Mouse (Mus musculus): Measurements from ENCODE around the gene Cped1. TPM values are rescaled to one million over a fixed set of nuclear protein-coding genes. Genes with fewer than 3 reads are reported as not detected.
"Not testable (repeated sequence)": the region's sequence is repeated elsewhere in the genome, so short reads cannot be mapped to it uniquely, and the experiment has no call there.

Cped1 gene
- polyA plus RNA-seq, 1 experiment from 2014 or later = 30.3 TPM

DNA sequence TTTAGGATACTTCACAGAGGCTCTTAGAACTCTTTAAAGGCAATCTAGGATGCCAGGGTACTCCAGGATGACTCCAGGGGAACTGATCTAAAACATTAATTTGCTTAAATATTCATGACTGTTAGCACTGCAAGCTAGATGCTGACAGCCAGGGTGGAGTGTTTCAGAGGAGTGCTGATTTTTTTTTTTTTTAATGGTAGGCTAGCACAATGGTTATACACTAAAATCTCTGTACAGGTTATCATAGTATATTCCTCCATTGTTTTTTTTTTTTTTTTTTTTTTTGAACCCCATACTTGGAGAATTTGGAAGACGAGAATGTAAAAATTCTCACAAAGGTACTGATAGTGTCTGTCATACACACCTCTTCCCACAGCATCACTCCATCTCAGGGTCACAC is 137.0 kb downstream of the Cped1 start:
- Histone ChIP-seq H3K36me3 (no peaks in the 10 kb centered on the region), H3K4me3 (replicated peaks) (no peak overlapping the region), H3K27ac (replicated peaks) (no peak overlapping the region), H3K9me3 (replicated peaks) (no peaks in the 10 kb centered on the region), H3K27me3 (no peaks in the 10 kb centered on the region), H3K4me1 (no peaks in the 10 kb centered on the region), H3K9ac (no peak overlapping the region), H3K4me2 (replicated peaks) (no peak overlapping the region)
- no peak for ATAC-seq (ENCODE audit: insufficient number of reproducible peaks, low FRiP score, low TSS enrichment, low read depth)
- 76% methylated on average over 1 of the region's 1 CpGs for WGBS

DNA sequence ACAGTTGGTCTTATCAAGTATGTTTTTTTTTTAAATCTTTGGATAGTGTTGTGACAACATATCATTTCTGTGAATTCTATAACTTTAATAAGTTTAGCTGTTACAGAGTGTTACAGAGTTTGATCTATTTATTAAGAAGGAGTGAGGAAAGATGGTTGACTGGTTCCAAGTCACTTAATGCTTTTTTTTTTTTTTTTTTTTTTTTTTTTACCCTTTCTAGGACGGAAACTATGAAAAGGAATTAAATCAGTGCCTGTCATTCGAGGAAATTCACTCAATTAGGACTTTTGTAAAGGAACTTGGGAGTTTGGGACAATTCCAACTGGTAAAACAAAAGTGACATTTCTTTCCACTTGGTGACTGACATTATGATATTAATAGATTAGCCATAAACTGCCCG is 137.6 kb downstream of the Cped1 start:
- Histone ChIP-seq H3K36me3 (no peaks in the 10 kb centered on the region), H3K4me2 (replicated peaks) (no peak overlapping the region), H3K9ac (no peak overlapping the region), H3K9me3 (replicated peaks) (no peaks in the 10 kb centered on the region), H3K27me3 (no peaks in the 10 kb centered on the region), H3K4me1 (no peaks in the 10 kb centered on the region), H3K4me3 (replicated peaks) (no peak overlapping the region), H3K27ac (replicated peaks) (no peak overlapping the region)
- no peak for ATAC-seq (ENCODE audit: insufficient number of reproducible peaks, low FRiP score, low TSS enrichment, low read depth)
- WGBS = 57% methylated on average over 3 of the region's 3 CpGs

DNA sequence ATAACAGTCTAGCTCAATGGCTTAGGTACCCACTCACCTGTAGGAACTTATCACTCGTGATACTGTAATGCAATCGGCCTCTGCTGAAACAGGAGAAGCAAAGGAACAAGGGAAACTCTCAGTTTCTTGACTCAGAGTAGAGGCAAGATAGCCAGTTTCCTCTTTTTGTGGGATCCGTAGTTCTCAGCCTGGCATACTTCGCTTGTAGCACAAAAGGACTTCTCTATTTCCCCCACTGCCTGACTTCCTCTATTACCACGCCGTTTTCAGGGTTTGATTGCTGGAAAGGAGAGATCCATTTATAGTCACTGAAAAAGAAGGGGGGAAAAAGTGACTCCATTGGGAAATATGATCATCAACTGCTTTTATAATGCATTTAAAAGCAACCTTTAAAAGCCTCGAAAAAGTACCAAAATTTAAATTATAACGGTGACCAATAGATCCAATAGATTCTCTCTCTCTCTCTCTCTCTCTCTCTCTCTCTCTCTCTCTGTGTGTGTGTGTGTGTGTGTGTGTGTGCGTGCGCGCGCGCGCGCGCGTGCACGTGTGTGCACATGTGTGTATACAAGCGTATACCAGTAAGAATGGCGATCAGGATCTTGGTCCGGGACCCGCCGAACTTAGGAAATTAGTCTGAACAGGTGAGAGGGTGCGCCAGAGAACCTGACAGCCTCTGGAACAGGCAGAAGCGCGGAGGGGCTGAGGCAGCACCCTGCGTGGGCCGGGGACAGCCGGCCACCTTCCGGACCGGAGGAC is 139.0 kb downstream of the Cped1 start:
- WGBS = 90% methylated on average over 24 of the region's 31 CpGs
- H3K36me3 ChIP-seq; H3K4me2 ChIP-seq (replicated peaks); H3K4me1 ChIP-seq; H3K27me3 ChIP-seq; ATAC-seq (ENCODE audit: insufficient number of reproducible peaks, low FRiP score, low TSS enrichment, low read depth); H3K9me3 ChIP-seq (replicated peaks); H3K27ac ChIP-seq (replicated peaks); H3K9ac ChIP-seq; H3K4me3 ChIP-seq (replicated peaks): not testable (repeated sequence)

DNA sequence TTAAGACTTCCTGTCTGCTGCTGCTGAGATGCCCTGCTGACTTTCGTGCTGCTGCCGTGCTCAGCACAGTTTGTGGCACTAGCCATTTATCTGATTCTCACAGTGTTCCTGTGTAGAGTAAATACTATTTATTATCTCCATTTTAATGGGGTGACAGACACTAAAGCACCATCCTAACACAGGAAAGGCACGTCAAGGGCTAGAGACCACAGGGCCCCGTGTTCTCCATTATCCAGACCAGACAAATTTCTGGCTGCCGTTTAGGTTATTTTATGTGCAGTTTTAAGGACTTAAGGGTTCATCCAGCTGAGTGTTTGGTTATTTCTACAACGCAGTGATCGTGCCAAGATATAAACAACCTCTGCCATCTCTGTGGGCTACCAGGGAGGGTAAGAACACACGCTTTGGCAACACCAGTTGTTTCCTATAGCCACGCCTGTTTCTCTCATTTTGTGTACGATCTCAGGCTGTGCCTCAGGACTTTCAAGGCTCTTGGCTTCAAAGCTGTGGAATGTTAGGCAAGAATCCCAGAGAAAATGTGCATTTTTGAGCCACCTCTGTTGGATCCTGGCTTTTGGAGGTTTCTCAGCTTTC is 149.4 kb downstream of the Cped1 start:
- Histone ChIP-seq H3K4me2 (replicated peaks) (no peak overlapping the region), H3K27me3 (no peaks in the 10 kb centered on the region), H3K9me3 (replicated peaks) (no peaks in the 10 kb centered on the region), H3K4me3 (replicated peaks) (no peak overlapping the region), H3K27ac (replicated peaks) (no peak overlapping the region; the same call in 1 of the 2 replicates), H3K4me1 (no peaks in the 10 kb centered on the region), H3K9ac (no peak overlapping the region), H3K36me3 (0 out of 2 replicates have a peak, but pooled peaks cover 4% of the 10 kb centered on the region)
- ATAC-seq (ENCODE audit: insufficient number of reproducible peaks, low FRiP score, low TSS enrichment, low read depth) = no peak
- WGBS = 57% methylated on average over 10 of the region's 10 CpGs

DNA sequence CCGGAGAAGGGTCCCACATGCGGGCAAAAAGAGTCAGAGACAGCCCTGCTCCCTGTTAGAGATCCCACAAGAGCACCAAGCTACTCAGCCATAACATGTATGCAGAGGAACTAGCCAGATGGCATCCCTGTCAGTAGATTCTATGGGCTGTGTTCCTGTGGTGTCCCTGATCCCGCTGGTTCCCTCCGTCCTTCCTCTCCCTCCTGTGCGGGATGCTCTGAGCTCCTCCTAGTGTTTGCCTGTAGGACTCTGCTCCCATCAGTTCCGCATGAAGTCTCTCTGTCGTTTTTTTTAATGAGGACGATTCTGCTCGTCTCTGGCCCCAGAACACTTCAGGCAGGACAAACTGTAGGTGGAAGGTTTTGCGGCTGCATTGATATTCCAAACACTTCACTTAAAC is 151.1 kb downstream of the Cped1 start:
- ATAC-seq (ENCODE audit: insufficient number of reproducible peaks, low FRiP score, low TSS enrichment, low read depth) = no peak

DNA sequence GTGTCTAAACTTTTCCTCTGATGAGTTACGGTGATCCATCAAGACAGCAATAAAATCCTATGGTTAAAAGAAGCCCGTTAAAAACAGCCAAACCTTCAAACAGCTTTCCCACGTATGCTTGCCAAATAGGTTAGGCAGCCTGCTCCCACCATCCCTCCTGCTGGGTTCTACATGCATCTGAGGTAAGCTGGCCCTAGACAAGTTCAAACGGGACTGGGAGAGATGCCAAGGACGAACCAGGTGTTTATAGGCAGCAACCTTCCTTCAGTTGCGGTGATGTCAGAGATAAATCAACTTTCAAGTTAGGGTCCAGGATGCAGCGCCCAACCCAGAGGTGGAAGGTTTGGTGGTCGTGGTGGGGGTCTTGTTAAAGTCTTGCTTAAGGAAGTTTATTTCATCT is 155.1 kb downstream of the Cped1 start:
- no peaks in the 10 kb centered on the region for H3K27me3 ChIP-seq
- ATAC-seq (ENCODE audit: insufficient number of reproducible peaks, low FRiP score, low TSS enrichment, low read depth) = no peak
- 60% methylated on average over 8 of the region's 8 CpGs for WGBS

More for the DNA sequence above, 151.1 kb downstream of the Cped1 start:
- H3K4me1 ChIP-seq = no peaks in the 10 kb centered on the region
- no peak overlapping the region for H3K27ac ChIP-seq (replicated peaks)
- no peak overlapping the region for H3K4me2 ChIP-seq (replicated peaks)
- WGBS = 59% methylated on average over 10 of the region's 10 CpGs
- H3K27me3 ChIP-seq = no peaks in the 10 kb centered on the region
- H3K9me3 ChIP-seq (replicated peaks) = no peaks in the 10 kb centered on the region
- no peak overlapping the region for H3K9ac ChIP-seq
- H3K36me3 ChIP-seq = peaks cover 4% of the 10 kb centered on the region; the same call in 1 of the 2 replicates
- H3K4me3 ChIP-seq (replicated peaks) = no peak overlapping the region

DNA sequence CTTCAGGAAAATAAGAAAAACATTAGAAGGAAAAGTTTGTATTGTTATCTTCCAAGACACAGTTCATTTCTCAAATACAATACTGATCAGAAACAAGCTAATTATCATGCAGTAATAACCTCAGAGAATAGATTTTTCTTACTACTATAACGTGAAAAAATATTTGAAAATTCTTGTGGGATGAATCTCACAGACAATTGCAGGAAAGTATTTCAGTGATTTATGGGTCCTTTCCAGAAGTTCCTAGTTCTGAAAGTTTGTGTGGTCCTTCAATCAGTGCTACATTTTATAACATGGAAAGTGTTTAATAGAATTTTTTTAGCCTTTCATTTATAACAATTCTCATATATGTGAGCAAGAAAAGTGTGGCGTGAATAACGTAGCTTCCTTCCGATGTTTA is 161.5 kb downstream of the Cped1 start:
- H3K4me1 ChIP-seq = no peaks in the 10 kb centered on the region
- no peaks in the 10 kb centered on the region for H3K9me3 ChIP-seq (replicated peaks)
- peaks cover 18% of the 10 kb centered on the region; the same call in 1 of the 2 replicates for H3K36me3 ChIP-seq
- 94% methylated on average over 4 of the region's 4 CpGs for WGBS
- no peak for ATAC-seq (ENCODE audit: insufficient number of reproducible peaks, low FRiP score, low TSS enrichment, low read depth)
- no peak overlapping the region for H3K9ac ChIP-seq
- H3K27ac ChIP-seq (replicated peaks) = no peak overlapping the region
- H3K27me3 ChIP-seq = no peaks in the 10 kb centered on the region
- H3K4me3 ChIP-seq (replicated peaks) = no peak overlapping the region
- no peak overlapping the region for H3K4me2 ChIP-seq (replicated peaks)

More for the DNA sequence above, 155.1 kb downstream of the Cped1 start:
- no peak overlapping the region for H3K4me2 ChIP-seq (replicated peaks)
- H3K4me3 ChIP-seq (replicated peaks) = no peak overlapping the region
- H3K9me3 ChIP-seq (replicated peaks) = no peaks in the 10 kb centered on the region
- H3K27ac ChIP-seq (replicated peaks) = no peak overlapping the region
- H3K36me3 ChIP-seq = peaks cover 7% of the 10 kb centered on the region; the same call in 1 of the 2 replicates
- H3K4me1 ChIP-seq = no peaks in the 10 kb centered on the region
- H3K9ac ChIP-seq = no peak overlapping the region

DNA sequence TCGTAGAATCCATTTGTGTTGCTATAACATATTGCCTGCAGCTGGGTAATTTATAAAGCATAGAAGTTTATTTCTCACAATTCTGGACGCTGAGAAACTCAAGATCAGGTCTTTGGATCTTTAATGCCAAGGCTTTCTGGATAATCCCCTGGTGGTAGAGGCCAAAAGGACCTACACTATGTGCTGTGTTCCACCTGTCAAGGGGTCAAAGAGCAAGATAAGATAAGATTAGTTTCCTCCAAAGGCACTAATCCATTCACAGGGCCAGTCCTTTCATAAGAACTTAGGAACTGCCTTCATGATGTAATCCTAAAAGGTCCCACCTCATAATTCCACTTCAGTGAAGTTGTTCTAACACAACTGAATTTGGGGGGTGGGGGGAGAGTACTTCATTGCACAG is 162.8 kb downstream of the Cped1 start:
- H3K9me3 ChIP-seq (replicated peaks) = no peaks in the 10 kb centered on the region
- no peak for ATAC-seq (ENCODE audit: insufficient number of reproducible peaks, low FRiP score, low TSS enrichment, low read depth)
- H3K9ac ChIP-seq = no peak overlapping the region
- no peak overlapping the region for H3K4me2 ChIP-seq (replicated peaks)
- WGBS = 71% methylated on average over 2 of the region's 2 CpGs
- no peaks in the 10 kb centered on the region for H3K4me1 ChIP-seq
- no peaks in the 10 kb centered on the region for H3K27me3 ChIP-seq
- peaks cover 20% of the 10 kb centered on the region for H3K36me3 ChIP-seq
- no peak overlapping the region for H3K4me3 ChIP-seq (replicated peaks)
- H3K27ac ChIP-seq (replicated peaks) = no peak overlapping the region

DNA sequence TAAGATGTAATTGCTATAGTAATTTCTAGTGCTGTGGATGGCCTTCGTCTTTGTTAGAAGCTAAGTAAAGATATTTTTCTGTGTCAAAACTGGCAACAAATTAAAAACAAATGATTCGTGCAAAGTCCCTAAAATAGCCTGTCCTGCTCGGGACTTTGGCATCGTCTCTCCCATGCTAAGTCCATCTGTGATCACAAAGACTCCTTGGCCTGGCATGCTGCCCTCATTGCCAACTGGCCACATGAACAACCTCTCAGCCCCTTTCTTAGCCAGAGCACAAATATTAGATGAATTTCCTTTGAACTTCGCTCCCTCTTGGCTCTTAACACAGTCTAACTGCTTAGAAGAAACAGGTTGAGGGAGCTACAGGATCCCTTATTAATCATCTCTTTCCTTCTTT is 171.7 kb downstream of the Cped1 start:
- 46% methylated on average over 5 of the region's 5 CpGs for WGBS

DNA sequence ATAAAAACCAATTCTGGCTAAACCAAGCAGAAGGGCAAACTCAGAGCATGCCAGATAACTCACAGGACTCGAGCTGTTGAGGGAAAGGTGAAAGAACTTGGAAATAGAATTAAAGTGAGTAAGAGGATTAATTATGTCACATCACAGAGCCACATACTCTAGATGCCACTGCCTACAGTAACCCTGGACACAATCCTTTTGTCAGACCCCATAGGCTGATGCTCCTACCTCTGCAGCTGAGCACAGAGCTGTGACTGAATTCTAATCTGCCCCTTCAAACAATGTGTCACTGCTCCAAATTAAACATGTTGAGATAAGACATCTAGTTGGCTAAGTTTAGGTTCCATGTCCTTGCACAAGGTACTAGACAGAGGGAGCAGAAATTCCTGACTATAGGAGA is 176.2 kb downstream of the Cped1 start:
- Histone ChIP-seq H3K4me2 (replicated peaks) (no peak overlapping the region), H3K9ac (no peak overlapping the region), H3K36me3 (0 out of 2 replicates have a peak, but pooled peaks cover 3% of the 10 kb centered on the region), H3K27ac (replicated peaks) (no peak overlapping the region), H3K4me1 (0 out of 2 replicates have a peak, but pooled peaks cover 3% of the 10 kb centered on the region), H3K4me3 (replicated peaks) (no peak overlapping the region), H3K9me3 (replicated peaks) (no peaks in the 10 kb centered on the region), H3K27me3 (no peaks in the 10 kb centered on the region)
- 53% methylated on average over 1 of the region's 1 CpGs for WGBS
- no peak for ATAC-seq (ENCODE audit: insufficient number of reproducible peaks, low FRiP score, low TSS enrichment, low read depth)

More for the DNA sequence above, 171.7 kb downstream of the Cped1 start:
- Histone ChIP-seq H3K27ac (replicated peaks) (no peak overlapping the region), H3K9me3 (replicated peaks) (no peaks in the 10 kb centered on the region), H3K4me1 (0 out of 2 replicates have a peak, but pooled peaks cover 10% of the 10 kb centered on the region), H3K9ac (no peak overlapping the region), H3K36me3 (peaks cover 4% of the 10 kb centered on the region; the same call in 1 of the 2 replicates), H3K4me2 (replicated peaks) (no peak overlapping the region), H3K27me3 (no peaks in the 10 kb centered on the region), H3K4me3 (replicated peaks) (no peak overlapping the region)
- no peak for ATAC-seq (ENCODE audit: insufficient number of reproducible peaks, low FRiP score, low TSS enrichment, low read depth)

DNA sequence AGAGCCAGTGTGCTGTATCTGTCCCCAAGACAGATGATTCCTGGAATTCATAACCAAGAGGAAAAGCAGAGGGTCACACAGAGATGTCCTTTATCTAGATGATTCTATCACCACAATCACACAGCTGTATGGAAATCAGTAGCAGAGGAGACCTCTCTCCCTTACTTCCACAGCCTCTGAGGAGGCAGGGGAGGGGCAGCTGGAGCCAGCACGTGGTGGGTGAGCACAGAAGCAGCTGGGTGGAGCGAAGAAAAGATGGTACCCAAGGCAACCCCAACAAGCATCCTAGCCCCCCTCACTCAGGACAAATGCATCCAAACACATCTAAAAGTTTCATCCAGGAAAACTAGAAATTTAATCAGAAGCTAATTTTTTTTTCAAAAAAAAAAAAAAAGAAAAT is 182.7 kb downstream of the Cped1 start:
- 72% methylated on average over 2 of the region's 2 CpGs for WGBS
- no peak overlapping the region for H3K4me3 ChIP-seq (replicated peaks)
- H3K9ac ChIP-seq = no peak overlapping the region
- no peaks in the 10 kb centered on the region for H3K9me3 ChIP-seq (replicated peaks)
- no peak overlapping the region for H3K4me2 ChIP-seq (replicated peaks)
- H3K36me3 ChIP-seq = peaks cover 5% of the 10 kb centered on the region; the same call in 1 of the 2 replicates
- H3K4me1 ChIP-seq = no peaks in the 10 kb centered on the region
- H3K27me3 ChIP-seq = no peaks in the 10 kb centered on the region
- no peak overlapping the region for H3K27ac ChIP-seq (replicated peaks)
- no peak for ATAC-seq (ENCODE audit: insufficient number of reproducible peaks, low FRiP score, low TSS enrichment, low read depth)

All from embryonic facial prominence, embryonic 15.5 days (tissue).